Mouse (Mus musculus) heart, postnatal 14 days (tissue): Measurements from ENCODE around the gene Gm12185. TPM values are rescaled to one million over a fixed set of nuclear protein-coding genes. Genes with fewer than 3 reads are reported as not detected.

Experiments
- DNase-seq, 2 experiments: peaks; one replicate each; pipeline ENCODE4 v3.0.0; 2021 to 2022
- intact Hi-C: fragments of 180-260 bp; cut with DNase I; formaldehyde crosslinking; loops from one replicate; pipeline ENCODE4 v1.15.1; 2025
- total RNA-seq, 2 experiments: library from RNA; stranded (reverse); gene quantifications; 2 replicates each; pipeline ENCODE4 v1.2.3; 2021

Gm12185 gene
- total RNA-seq, 2 experiments from 2014 or later: 0.45 to 0.61 TPM

DNA sequence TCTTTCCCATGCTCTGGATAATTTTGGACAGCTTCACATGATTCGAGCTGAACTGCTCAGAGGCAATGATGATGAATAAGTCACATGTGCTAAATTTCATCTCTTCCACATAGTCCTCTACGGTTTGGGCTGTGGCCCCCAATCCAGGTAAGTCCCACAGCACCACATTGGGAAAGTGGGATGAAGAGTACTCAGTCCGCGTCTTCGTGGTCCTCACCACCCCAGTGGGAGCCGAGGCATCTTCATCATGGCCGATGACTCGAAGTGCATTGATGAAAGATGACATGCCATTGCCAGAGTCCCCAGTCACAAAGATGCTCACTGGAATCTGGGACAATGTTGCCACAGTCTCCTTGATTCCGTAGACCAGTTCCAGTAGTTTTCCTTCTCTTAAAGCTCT is 125.5 kb downstream of the Gm12185 start:
- intact Hi-C loops: no loop called here
- DNase-seq: no peak

DNA sequence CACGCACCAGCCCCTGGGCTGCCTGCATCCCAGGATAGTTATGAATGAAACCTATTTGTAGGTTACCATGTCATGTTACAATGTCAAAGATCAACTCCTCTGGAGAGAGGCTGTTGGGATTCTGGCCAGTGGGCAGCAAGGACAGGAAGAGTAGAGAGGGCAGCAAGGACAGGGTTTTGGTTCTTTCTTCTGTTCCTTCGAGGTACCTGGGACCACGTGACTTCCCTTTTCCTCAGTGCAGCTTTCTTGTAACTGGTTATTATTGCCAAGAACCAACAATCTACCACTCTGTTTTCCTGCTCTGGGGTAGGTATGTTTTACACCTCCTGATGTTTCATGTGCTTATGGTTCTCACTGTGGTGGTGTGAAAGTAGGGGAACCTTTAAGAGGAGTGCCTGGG is 128.2 kb downstream of the Gm12185 start:
- intact Hi-C loops: no loop called here
- no peak for DNase-seq

DNA sequence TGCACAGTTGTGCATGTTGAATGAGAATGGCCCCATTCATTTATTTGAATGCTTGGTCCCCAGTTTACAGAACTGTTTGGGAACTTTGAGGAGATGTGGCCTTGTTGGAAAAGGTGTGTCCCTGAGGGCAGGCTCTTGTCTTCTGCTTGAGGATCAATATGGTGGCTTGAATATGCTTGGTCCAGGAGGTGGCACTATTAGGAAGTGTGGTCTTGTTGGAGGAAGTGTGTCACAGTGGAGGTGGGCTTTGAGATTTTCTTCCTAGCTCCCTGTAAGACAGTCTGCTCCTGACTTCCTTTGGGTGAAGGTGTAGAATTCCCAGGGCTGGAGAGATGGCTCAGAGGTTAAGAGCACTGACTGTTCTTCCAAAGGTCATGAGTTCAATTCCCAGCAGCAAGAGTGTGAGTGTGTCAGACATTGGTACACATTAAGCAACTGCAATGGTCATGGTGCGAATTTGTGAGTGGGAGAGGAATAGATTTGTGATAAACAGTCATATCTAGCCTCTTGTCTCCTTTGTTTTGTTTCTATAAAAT is 129.2 kb downstream of the Gm12185 start:
- DNase-seq: no peak
- intact Hi-C loops: no loop called here

DNA sequence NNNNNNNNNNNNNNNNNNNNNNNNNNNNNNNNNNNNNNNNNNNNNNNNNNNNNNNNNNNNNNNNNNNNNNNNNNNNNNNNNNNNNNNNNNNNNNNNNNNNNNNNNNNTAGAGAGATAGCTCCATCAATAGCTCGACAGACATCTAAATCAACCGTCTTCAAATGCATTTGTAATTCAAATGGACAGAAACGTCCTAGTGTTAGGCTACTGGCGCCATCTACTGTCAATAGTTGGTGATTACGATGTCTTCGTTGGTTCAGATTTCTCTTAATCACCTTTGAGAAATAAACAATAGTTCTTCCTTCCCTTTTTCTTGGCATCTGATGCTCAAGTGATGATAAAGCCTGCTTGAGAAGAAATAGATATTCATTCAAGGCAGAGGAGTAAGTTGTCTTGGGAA is 133.0 kb downstream of the Gm12185 start:
- DNase-seq: peak; percentile 42 to 76
- intact Hi-C loops: loop anchor here (1.0 kb wide), 1 partner anchor 69 kb away; no protein-coding TSS in a partner anchor

Other genes starting within 250 kb of the Gm12185 start
- gene Rack1, start 191.9 kb downstream of the Gm12185 start, total RNA-seq: 100 to 1,000 TPM; 400 to 478 TPM
- 10 to 100 TPM; 26.4 to 27.0 TPM for gene Trim41, start 174.9 kb downstream of the Gm12185 start, total RNA-seq
- gene Trim7, start 166.1 kb downstream of the Gm12185 start, total RNA-seq: 10 to 100 TPM; 23.4 to 23.9 TPM
- 1 to 10 TPM; 2.6 to 3.0 TPM for gene Gm12184, start 165.6 kb downstream of the Gm12185 start, total RNA-seq
- 1 to 10 TPM; 7.1 to 7.2 TPM for gene Irgm1, start 120.5 kb downstream of the Gm12185 start, total RNA-seq
- gene Gm5431, start 90.0 kb downstream of the Gm12185 start, total RNA-seq: 1 to 10 TPM in 1 of 2 experiments, under 1 TPM in 1; 0.85 to 1.3 TPM
- 1 to 10 TPM; 2.0 to 2.8 TPM for gene Psme2b, start 46.0 kb downstream of the Gm12185 start, total RNA-seq
- gene Olfr56, start 13.3 kb downstream of the Gm12185 start, total RNA-seq: under 1 TPM in 1 of 2 experiments, not detected in 1; 0.17 TPM
- 1 to 10 TPM; 4.0 to 4.4 TPM for gene 9930111J21Rik1, start 12.8 kb downstream of the Gm12185 start, total RNA-seq
- gene Tgtp1, start 1.9 kb upstream of the Gm12185 start, total RNA-seq: under 1 TPM; 0.91 to 1.00 TPM
- gene 9930111J21Rik2, start 59.0 kb upstream of the Gm12185 start, total RNA-seq: 1 to 10 TPM; 5.2 to 6.6 TPM
- gene Tgtp2, start 72.0 kb upstream of the Gm12185 start, total RNA-seq: under 1 TPM; 0.14 to 0.46 TPM
- gene Ifi47, start 84.4 kb upstream of the Gm12185 start, total RNA-seq: 1 to 10 TPM; 2.4 to 3.4 TPM
- 1 to 10 TPM; 1.2 to 1.4 TPM for gene Olfr1396, start 122.6 kb upstream of the Gm12185 start, total RNA-seq
- gene Olfr1395, start 150.0 kb upstream of the Gm12185 start, total RNA-seq: not detected
- not detected for gene Olfr1394, start 162.2 kb upstream of the Gm12185 start, total RNA-seq
- 10 to 100 TPM; 48.3 to 52.4 TPM for gene Btnl9, start 194.9 kb upstream of the Gm12185 start, total RNA-seq
- 10 to 100 TPM; 26.3 to 27.0 TPM for gene Zfp62, start 211.1 kb upstream of the Gm12185 start, total RNA-seq